Mouse (Mus musculus): Measurements from ENCODE around the gene Ykt6. TPM values are rescaled to one million over a fixed set of nuclear protein-coding genes. Genes with fewer than 3 reads are reported as not detected.
"Not testable (repeated sequence)": the region's sequence is repeated elsewhere in the genome, so short reads cannot be mapped to it uniquely, and the experiment has no call there.

Gene Ykt6
- total RNA-seq (2021) = 10 to 100 TPM; 36.7 to 38.5 TPM
- long read RNA-seq, experiment 1, partial matches to known transcripts = 38 of 40 reads
- long read RNA-seq, experiment 1, other reads (novel, unspliced or antisense) = 0 of 40 reads
- long read RNA-seq, experiment 2, partial matches to known transcripts = 1 of 41 reads
- long read RNA-seq, experiment 2, other reads (novel, unspliced or antisense) = 39 of 41 reads

DNA sequence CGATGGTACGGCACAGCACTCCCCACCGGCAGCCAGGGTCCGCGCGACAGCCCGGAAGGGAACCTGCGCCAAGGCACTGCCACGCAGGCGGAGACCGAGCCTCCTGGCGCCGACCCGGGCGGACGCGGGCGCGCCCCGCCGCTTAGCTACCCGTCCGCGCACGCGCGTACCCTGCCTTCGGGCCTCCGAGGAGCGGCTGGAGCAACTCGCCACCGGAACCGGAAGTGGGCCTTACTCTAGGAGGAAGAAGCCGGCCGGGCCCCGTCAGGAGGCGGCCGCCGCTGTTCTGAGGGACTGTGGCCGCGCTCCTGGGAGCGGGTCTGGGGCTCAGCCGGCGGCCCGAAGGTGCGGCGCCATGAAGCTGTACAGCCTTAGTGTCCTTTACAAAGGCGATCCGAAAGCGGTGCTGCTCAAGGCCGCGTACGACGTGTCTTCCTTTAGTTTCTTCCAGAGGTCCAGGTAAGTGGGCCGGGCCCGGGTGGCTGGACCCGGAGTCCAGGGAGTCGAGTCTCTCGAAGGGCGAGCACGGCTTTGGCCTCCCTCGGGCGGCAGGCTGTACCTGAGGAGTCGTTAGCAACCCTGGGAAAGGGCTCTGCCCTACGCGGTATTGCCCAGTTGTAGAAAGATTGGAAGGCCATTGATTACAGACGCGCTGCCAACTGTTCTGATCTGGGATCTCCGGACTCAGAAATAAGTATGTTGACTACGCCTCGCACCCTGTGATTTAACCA, at the start of gene Ykt6:
Gene Ykt6, plus strand, starts transcription at position 148 of the 731 bp plus-strand sequence.
- DNase-seq = peak; percentile 89 to 97
- intact Hi-C loops (cut with DNase I) = no loop called here

DNA sequence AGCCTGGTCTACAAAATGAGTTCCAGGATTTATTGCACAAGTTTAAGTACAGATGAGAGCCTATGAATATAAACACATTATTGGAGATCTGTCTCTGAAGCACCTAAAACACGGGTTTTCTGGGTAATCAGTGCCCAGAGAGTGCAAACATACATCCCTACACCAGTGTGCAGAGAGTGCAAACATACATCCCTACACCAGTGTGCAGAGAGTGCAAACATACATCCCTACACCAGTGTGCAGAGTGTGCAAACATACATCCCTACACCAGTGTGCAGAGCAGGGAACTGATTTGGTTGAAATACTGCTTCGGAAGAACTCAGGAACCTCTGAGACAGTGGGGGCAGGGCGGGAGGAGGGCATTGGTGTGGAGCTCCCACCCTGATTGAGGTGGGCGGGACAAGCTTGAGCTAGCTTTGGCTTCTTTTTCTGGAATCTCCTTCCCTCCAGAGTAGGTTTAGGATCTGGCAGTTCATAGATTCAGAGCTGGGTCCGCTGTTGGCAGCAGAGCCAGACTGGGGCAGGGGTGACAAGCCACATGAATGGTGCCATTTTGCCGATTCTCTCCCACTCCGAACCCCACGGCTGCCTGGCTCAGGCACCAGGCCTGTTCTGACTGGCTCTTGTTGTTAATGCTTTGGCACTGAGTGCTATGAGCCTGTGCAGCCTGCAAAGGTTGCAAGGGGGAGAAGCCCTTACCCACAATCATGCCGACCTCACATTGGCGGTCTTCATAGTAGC, 49.5 kb upstream of the Ykt6 start:
- peak in 1 of 2 experiments; percentile 10 for DNase-seq
- intact Hi-C loops (cut with DNase I) = no loop called here

DNA sequence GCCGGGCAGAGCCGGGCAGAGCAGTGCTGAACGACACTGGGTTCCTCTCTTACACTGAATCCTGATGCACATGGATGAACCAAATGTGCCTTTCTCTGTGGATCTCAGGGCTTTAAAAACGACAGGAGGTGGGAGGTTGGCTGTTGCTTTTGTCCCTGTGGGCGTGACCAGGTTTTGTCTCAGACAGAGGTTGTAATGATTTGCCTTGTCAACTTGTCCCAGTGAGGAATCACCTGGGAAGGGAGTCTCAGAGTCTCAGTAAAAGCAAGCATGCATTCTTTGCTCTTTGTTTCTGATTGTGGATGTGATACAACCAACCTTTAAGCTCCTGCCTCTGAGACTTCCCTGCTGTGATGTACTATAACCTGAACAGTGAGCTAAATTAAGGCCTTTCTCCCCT, 48.4 kb upstream of the Ykt6 start:
- intact Hi-C loops (cut with DNase I) = no loop called here
- no peak for DNase-seq

DNA sequence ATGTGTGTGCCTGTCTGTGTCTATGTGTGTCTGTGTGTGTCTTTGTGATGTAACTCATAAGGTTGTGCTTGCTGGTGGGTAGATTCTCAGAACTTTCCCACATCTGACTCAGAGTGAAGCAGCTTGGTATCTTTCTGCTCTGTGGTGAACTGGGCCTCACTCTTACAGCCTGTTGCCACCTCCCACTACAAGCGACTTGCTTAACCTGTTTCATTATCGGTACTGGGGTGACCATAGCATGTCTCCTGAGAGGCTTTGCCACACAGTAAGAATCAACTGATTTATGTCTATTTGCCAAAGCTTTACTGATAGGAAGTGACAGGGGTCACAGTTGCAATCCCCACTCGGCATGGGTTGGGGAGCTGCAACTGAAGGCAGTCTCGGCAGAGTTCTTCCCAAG, 46.9 kb upstream of the Ykt6 start:
- no peak for DNase-seq
- intact Hi-C loops (cut with DNase I) = no loop called here

DNA sequence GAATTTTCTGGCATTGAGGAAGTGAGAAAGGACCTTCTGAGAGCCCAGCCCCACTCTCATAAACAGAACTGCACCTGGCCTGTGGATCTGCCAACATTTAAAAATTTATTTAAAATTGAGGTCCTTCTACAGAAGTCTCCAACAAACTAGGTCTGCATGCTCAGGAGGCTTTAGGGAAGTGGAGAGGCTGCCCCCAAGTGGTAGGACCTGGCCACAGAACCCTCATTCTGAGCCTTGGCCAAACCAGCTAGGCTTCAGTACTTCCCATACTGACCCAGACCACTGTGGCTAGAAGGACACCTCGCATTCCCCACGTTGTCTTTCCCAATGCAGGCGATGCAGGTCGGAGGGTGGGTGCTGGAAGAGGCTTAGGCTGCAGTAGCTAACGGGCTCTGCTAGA, 42.9 kb upstream of the Ykt6 start:
- intact Hi-C loops (cut with DNase I) = no loop called here
- DNase-seq = peak; percentile 46 to 54

DNA sequence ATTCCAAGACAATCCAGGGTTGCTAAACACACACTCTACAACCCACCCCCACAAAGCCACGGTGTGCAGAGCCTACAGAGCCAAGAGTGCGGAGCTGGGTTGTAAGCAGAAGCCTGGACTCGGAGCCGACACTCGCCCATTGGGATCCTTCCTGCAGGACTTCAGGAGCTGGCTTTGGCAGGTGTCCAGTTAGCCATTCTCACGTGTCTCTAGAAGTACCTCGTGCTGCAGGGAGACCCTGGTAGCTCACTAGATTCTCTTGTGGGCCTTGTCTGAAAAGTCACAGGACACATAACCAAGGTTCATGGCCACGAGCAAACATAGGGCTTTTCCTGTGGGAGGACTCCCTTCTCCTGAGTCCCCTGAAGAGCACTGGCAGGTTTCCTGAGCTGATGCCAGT, 42.2 kb upstream of the Ykt6 start:
- no peak for DNase-seq
- intact Hi-C loops (cut with DNase I) = no loop called here

DNA sequence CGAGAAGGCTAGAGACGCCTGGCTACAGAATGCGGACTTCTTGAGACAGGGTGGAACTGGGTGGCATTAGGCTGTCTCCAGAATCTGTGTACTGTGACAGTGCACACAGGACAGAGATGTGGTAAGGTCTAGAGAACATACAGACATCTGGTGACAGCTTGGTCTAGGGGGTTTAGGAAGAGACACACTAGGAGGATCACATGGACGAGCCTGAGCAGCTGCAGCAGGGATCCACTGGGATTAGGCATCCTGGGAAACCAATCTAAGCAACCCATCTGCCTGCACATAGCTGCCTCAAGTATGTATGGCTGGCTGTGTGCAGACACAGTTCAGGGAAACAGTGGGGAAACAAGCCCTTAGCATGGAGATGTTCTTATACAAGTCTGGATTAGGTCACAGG, 41.6 kb upstream of the Ykt6 start:
- intact Hi-C loops (cut with DNase I) = no loop called here
- DNase-seq = no peak

DNA sequence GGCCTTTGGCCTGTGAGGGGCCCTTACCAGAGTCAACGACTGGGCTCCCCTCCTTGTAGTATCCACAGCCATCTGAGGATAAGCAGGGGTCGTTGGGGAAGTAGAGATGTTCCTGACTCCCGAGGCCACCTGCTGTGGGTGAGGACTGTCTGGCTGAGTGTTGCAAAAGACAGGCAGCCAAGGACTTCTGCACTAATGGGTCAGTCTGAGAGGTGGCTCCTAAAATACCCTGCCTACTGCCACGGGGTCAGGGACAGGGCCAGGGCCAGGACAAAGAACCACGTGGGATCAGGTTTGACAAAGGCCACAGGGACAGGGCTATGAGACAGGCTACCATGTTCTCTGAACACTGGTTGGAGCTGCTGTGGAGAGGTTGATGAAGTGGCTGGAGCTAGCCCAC, 40.6 kb upstream of the Ykt6 start:
- no peak for DNase-seq
- intact Hi-C loops (cut with DNase I) = loop anchor here (5.0 kb wide), 2 partner anchors 37 to 253 kb away; partner anchors contain the start of gene Gck

DNA sequence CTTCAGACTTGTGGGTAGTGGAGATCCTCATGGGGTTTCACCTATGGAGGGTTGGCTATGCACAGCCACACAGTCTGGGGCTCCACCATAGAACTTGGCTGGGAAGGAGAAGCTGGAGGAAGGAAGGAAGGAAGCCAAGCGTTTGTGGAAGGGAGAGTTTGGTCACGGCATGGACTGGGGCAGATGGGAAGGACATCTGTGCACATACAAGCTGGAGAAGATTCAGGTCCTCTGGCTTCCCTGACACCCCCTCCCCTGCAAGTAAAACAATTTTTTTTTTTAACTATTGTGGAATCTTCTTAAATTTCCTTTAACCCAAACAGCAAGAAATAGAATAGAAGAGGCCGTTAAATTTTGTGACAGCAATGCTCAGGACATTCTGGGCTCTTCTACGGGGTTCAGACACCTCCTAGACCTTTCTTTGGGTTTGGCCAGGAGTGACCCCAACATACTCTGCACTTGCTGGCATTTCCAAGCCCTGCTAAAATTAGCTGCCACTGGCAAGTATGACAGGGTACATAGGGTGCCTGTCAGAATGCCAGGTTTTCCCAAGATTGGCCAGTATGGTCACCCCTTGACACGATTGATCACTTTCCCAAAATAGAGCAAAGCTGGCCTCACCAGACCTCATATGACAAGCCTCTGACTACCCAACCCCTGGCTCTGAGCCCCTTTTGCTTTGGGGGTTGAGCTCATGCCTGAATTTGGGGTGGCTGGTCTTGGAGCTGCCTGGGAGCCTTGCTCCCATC, 39.9 kb upstream of the Ykt6 start:
- peak in 1 of 2 experiments; percentile 36 for DNase-seq
- intact Hi-C loops (cut with DNase I) = loop anchor here (5.0 kb wide), 2 partner anchors 37 to 253 kb away; partner anchors contain the start of gene Gck

DNA sequence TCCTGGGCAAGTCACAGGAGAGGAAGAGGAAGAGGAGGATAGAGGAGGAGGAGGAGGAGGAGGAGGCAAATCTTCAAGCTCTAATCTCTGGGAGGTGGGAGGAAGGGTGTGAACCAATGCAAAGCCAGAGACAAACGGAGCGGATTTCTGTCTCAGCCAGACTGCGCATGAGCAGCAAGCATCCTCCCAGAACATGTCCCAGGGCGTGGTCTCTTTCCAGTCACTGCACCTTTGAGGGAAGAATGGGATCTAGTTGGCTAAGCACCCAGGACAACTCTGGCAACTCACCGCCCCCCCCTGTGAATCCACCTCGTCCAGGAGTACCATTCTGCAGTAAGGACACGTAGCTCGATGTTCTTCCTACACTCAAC, 39.3 kb upstream of the Ykt6 start:
- no peak for DNase-seq
- intact Hi-C loops (cut with DNase I) = loop anchor here (5.0 kb wide), 2 partner anchors 36 to 254 kb away; partner anchors contain the start of gene Gck

DNA sequence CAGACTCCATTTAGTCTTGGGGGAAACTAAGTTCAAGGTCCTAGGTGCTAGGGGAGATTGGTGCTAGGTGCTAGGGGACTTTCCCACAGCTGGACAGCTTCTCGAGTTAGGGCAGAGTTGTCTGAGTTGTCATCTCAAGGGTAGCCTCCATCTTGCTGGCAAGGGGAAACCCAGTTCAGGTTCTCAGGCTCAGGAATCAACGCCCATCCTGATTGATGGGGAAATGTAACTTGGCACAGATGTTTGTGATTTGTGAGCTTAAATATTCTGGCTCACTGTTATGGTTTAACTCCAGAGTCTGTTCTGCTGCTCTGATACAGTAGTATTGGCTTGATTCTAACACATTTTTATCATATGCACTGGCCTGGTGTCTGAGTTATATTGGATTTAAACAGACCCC, 37.4 kb upstream of the Ykt6 start:
- intact Hi-C loops (cut with DNase I) = loop anchor here (5.0 kb wide), 2 partner anchors 34 to 256 kb away; partner anchors contain the start of gene Gck
- no peak for DNase-seq

DNA sequence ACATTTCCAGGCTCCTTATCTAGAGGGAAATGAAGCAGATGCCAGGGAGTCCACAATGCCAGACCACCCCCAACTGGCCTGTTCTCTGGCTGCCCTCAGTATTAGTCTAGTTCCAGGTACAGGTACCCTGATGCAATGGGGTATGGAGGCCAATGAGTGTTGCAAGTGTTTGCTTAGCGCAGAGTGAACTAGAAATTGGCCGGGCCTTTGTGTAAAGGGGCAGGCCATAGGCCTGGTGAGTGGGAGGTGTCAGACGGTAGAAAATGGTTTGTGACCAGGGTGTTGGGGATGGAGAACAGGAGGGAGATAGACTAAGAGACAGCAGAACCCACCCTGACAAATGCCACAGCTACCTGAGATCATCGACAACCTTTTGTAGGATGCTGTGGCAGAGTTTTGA, 35.9 kb upstream of the Ykt6 start:
- intact Hi-C loops (cut with DNase I) = loop anchor here (5.0 kb wide), 2 partner anchors 33 to 257 kb away; partner anchors contain the start of gene Gck
- no peak for DNase-seq

DNA sequence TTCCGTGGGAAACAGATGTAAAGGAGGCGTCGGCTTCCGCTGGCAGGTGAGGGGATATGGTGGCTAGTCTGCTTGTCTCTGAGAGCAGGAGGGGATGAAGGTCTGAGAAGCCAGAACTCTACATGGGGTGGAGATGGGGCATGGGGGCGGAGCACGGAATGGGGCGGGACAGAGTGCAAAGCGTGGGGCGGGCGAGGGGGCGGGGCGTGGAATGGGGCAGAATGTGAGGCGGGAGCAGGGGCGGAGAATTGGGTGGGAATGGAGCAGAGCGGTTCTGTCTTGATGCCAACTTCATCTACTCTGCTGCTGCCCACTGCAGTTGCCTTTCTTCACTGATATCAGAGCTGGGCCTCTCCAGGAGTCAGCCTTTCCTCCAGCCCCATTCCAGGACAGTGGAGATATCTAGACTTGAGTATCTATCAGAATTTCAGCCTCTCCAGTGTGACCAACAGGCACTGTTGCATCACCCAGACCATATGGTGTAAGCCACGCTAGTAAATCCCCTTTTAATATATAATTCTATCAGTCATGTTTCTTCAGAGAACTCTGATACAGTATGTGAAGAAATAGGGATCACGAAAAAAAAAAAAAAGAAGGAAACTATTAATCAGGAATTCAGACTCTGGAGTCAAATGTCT, 35.1 kb upstream of the Ykt6 start:
- intact Hi-C loops (cut with DNase I) = no loop called here
- DNase-seq = no peak

DNA sequence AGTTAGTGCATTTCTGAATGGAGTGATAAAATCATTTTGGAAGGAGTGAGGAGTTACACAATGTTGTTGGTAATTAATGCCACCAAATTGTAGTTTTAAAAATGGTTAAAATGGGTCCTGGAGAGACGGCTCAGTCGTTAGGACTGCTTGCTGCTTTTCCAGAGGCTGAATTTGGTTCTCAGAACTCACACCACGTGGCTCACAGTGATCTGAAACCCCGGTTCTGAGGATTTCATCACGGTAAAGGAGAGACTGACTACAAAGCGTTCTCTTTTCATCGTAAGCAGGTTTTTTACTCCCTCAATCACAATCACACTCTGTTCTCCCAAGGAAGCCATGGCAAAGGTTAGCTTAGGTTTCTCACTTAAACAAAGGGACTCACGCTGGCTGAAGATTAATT, 30.8 kb upstream of the Ykt6 start:
- intact Hi-C loops (cut with DNase I) = no loop called here
- no peak for DNase-seq

DNA sequence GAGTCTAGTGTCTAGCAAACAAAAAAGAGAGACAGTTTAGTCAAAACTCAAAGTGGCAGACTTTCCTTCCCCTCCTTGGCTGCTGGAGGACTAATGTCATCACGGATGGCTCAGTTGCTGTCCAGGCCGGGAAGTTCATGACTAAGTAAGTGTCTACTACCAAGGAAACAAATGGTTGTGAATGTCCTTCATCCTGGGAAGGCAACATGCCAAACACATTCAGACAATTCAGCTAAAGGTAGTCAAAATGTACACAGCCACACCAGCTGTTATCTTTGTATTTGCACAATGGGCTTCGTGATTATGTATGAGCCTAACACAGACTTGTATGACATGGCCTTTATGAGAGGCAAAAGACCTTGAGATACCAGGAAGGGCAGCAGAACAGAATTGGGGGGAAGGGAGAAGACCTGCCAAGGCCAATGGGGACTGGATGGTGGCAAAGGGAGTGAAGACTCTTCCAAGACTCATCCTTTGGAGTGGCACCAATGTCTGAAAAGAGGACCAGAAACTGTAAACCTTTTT, 28.7 kb upstream of the Ykt6 start:
- DNase-seq = no peak
- intact Hi-C loops (cut with DNase I) = no loop called here

DNA sequence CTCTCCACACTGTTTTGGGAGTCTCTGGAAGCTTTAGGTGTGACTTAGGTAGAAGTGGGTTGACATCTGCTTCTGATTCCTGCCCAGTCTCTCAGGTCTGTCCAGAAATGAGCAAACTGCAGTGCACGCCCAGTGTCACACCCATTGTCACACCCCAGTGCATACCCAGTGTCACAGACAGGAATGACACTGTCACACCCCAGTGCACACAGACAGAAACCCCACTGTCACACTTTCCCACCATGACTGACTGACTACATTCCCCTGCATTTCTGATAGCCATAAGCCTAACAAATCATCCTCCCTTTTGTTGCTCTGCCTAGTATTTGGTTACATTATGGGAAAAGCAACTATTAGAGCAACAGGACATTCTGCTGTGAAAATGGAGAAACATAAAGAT, 24.9 kb upstream of the Ykt6 start:
- intact Hi-C loops (cut with DNase I) = no loop called here
- no peak for DNase-seq

DNA sequence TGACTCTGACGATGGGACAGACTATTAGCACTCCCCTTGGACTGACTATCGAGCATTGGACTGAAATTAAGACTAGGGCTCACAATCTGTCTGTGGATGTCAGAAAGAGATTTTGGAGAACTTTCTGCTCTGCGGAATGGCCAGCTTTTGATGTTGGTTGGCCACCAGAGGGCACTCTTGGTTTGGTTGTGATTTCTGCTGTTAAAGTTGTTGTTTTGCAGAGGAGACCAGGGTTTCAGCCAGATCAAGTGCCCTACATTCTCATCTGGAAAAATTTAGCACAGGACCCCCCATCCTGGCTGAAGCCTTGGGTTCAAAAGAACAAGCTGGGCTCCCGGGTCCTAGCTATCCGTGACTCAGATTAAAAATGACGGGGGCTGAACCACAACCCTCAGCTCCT, 23.5 kb upstream of the Ykt6 start:
- DNase-seq; intact Hi-C loops (cut with DNase I): not testable (repeated sequence)

DNA sequence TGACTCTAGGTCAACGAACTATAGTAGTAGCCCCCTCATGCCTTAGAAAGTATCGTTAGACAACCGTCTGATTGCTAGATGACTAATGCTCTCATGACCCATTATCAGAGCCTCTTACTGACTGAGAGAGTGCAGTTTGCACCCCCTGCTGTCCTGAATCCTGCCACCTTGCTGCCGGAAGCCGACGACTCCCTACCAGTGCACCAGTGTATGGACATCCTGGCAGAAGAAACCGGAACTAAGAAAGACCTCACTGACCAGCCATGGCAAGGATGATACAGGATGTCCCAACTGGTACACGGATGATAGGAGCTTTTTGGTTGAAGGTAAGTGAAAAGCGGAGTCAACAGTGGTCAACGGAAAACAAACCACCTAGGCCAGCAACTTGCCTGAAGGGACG, 21.0 kb upstream of the Ykt6 start:
- DNase-seq; intact Hi-C loops (cut with DNase I): not testable (repeated sequence)

DNA sequence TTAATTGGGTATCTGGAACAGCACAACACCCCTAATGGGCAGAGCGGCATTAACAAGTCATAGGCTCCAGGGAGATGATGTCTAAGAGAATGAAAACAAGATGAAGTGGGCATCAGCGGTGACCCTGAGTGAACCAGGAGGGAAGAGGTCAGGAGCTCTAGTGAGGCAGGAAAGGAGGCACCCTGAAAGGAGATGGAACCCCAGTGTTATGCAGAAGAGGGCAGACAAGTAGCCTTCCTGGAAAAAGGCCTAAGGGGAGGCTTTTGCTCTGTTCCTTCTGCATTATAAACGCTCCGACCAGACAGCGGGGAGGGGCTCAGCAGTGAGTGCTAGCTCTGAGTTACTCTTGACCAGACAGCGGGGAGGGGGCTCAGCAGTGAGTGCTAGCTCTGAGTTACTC, 12.5 kb upstream of the Ykt6 start:
- no peak for DNase-seq
- intact Hi-C loops (cut with DNase I) = no loop called here

DNA sequence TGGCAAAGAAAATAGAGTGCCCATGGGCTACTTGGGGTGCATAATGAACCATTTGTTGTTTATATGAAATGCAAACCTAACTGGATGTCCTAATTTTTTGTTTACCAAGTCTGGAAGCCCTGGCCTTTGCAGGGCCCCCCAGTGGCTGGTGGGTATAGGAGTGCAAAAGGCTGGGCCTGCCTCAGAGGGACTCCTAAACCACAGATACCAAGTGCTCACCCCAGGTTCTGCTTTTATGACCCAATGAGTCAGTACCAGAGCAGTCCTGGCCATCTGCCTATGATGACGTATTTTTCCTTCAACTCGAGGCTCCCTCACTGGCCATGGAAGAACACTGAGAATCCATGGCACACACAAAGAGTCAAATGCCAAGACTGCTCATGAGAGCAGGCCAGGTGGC, 10.4 kb upstream of the Ykt6 start:
- intact Hi-C loops (cut with DNase I) = no loop called here
- no peak for DNase-seq

All from gastrocnemius, postnatal 36 days (tissue).